Mouse (Mus musculus) brain, adult 2 months (tissue): Measurements from ENCODE around the gene Mcrip1.
"Not testable (repeated sequence)": the region's sequence is repeated elsewhere in the genome, so short reads cannot be mapped to it uniquely, and the experiment has no call there.

Experiments
- DNase-seq: peaks from one replicate; pipeline ENCODE4 v3.0.0; 2011; ENCODE audit warnings: low read depth, low spot score

Mcrip1 gene

GRCm38 (mm10) chr11:120575046-120575445 lies 25.5 kb upstream of the Mcrip1 start:
- no peak for DNase-seq

- DNase-seq: no peak
These were observed 24.7 kb upstream of the Mcrip1 start for GRCm38 (mm10) chr11:120574278-120574600.

GRCm38 (mm10) chr11:120573585-120574277 lies 24.2 kb upstream of the Mcrip1 start:
- DNase-seq: no peak

- peak; percentile 100 for DNase-seq
These were observed 23.4 kb upstream of the Mcrip1 start, which contains the start of gene P4hb for GRCm38 (mm10) chr11:120572752-120573584. TSS of gene P4hb (minus strand) at chr11:120573253.

GRCm38 (mm10) chr11:120572417-120572751 lies 22.9 kb upstream of the Mcrip1 start:
- no peak for DNase-seq

- DNase-seq: peak; percentile 24
These were observed 22.4 kb upstream of the Mcrip1 start for GRCm38 (mm10) chr11:120571754-120572416.

- DNase-seq: no peak
These were observed 21.6 kb upstream of the Mcrip1 start for GRCm38 (mm10) chr11:120571122-120571521.

- DNase-seq: no peak
These were observed 18.8 kb upstream of the Mcrip1 start for GRCm38 (mm10) chr11:120568324-120568723.

GRCm38 (mm10) chr11:120565114-120565513 lies 15.6 kb upstream of the Mcrip1 start:
- peak; percentile 51 for DNase-seq

GRCm38 (mm10) chr11:120562949-120563348 lies 13.4 kb upstream of the Mcrip1 start:
- no peak for DNase-seq

GRCm38 (mm10) chr11:120560952-120561728 lies 11.6 kb upstream of the Mcrip1 start:
- DNase-seq: no peak

GRCm38 (mm10) chr11:120558843-120559242 lies 9.3 kb upstream of the Mcrip1 start:
- DNase-seq: not testable (repeated sequence)

GRCm38 (mm10) chr11:120555260-120555659 lies 5.7 kb upstream of the Mcrip1 start:
- DNase-seq: no peak

- peak; percentile 34 for DNase-seq
These were observed 5.3 kb upstream of the Mcrip1 start for GRCm38 (mm10) chr11:120554834-120555233.

GRCm38 (mm10) chr11:120552736-120553135 lies 3.2 kb upstream of the Mcrip1 start:
- DNase-seq: no peak

GRCm38 (mm10) chr11:120550810-120551440 lies 1.4 kb upstream of the Mcrip1 start, which contains the start of gene Ppp1r27:
TSS of gene Ppp1r27 (minus strand) at chr11:120551132.
- DNase-seq: no peak

- no peak for DNase-seq
These were observed 671 bp upstream of the Mcrip1 start for GRCm38 (mm10) chr11:120549986-120550809.

- no peak for DNase-seq
These were observed 750 bp downstream of the Mcrip1 start for GRCm38 (mm10) chr11:120548786-120549167.

GRCm38 (mm10) chr11:120548214-120548613 lies 1.3 kb downstream of the Mcrip1 start:
- no peak for DNase-seq

GRCm38 (mm10) chr11:120547469-120547868 lies 2.1 kb downstream of the Mcrip1 start:
- peak; percentile 53 for DNase-seq
